Mouse (Mus musculus) left cerebral cortex, adult 11 months (tissue): ENCODE measurements at regions not wholly inside any gene's neighbourhood (a gene's known extent, or its start where the extent isn't known, plus 50 kb on each side); places are given as distances from the start of the nearest gene placed in this dataset.

Experiments used
- DNase-seq: peaks from one replicate; pipeline ENCODE4 v3.0.0; 2022; ENCODE audit warnings: low spot score

GRCm38 (mm10) chr10:111077632-111078031 is 67.7 kb upstream of the Zdhhc17 start:
- no peak for DNase-seq

- no peak for DNase-seq
Measured at GRCm38 (mm10) chr10:111073851-111074430, 64.0 kb upstream of the Zdhhc17 start.

- no peak for DNase-seq
Measured at GRCm38 (mm10) chr10:111073262-111073661, 63.3 kb upstream of the Zdhhc17 start.

GRCm38 (mm10) chr10:111072554-111072909 is 62.6 kb upstream of the Zdhhc17 start:
- no peak for DNase-seq

GRCm38 (mm10) chr10:111071805-111072553 is 62.0 kb upstream of the Zdhhc17 start:
- no peak for DNase-seq

GRCm38 (mm10) chr10:111066146-111066545 is 56.2 kb upstream of the Zdhhc17 start:
- DNase-seq: no peak

- DNase-seq: no peak
Measured at GRCm38 (mm10) chr10:111060626-111061025, 50.7 kb upstream of the Zdhhc17 start.
